Mouse (Mus musculus) liver, embryonic 14.5 days (tissue): ENCODE data around the gene Aip. TPM values are rescaled to one million over a fixed set of nuclear protein-coding genes. Genes with fewer than 3 reads are reported as not detected.
A peak's percentile ranks its signal among the peaks of the same experiment; 100 is the strongest.

ENCODE experiments used
- ATAC-seq: fragments of 200-750 bp; cut with Nextera tagmentation; 2 replicates; pipeline ENCODE4 v1.8.0; 2017; ENCODE audit warnings: moderate number of reproducible peaks, mild to moderate bottlenecking, moderate library complexity; ENCODE audit not compliant: insufficient read depth
- DNase-seq, 3 experiments: peaks; one replicate each; pipeline ENCODE4 v3.0.0-alpha.2; 2012 to 2013; ENCODE audit warnings: low read depth in 3 of 3, low spot score in 3 of 3
- H3K27ac ChIP-seq: fragments of 300-500 bp; sonication (generic); 2 replicates; pipeline ENCODE4 v1.5.1; 2014; ENCODE audit warnings: moderate library complexity, mild to moderate bottlenecking, control low read depth, inconsistent platforms
- H3K27me3 ChIP-seq: fragments of 300-500 bp; sonication (generic); 2 replicates; pipeline ENCODE4 v1.6.1; 2014; ENCODE audit warnings: mild to moderate bottlenecking, low read length, moderate library complexity; ENCODE audit not compliant: control insufficient read depth, insufficient read depth
- H3K36me3 ChIP-seq: fragments of 300-500 bp; sonication (generic); replicated peaks from 2 replicates; pipeline ENCODE4 v1.6.1; 2014; ENCODE audit warnings: low read depth; ENCODE audit not compliant: control insufficient read depth, insufficient read depth
- H3K4me1 ChIP-seq, 2 experiments: fragments of 200-500 bp in 1 of 2; fragments of 300-500 bp in 1 of 2; sonication (generic) in 1 of 2; replicated peaks; 2 replicates each; pipeline ENCODE4 v1.6.1; 2012 to 2014; ENCODE audit warnings: antibody characterized with exemption in 1 of 2, inconsistent platforms in 1 of 2, low read length in 1 of 2; ENCODE audit not compliant: control insufficient read depth in 2 of 2, insufficient read depth in 2 of 2
- H3K4me2 ChIP-seq: fragments of 300-500 bp; sonication (generic); 2 replicates; pipeline ENCODE4 v1.6.1; 2014; ENCODE audit warnings: low read depth, mild to moderate bottlenecking, control low read depth, moderate library complexity
- H3K4me3 ChIP-seq, 2 experiments: fragments of 200-500 bp in 1 of 2; fragments of 300-500 bp in 1 of 2; sonication (generic) in 1 of 2; 2 replicates each; pipeline ENCODE4 v1.5.1; 2012 to 2014; ENCODE audit warnings: low read depth in 2 of 2, low read length in 2 of 2, mild to moderate bottlenecking in 2 of 2, control low read depth in 1 of 2, inconsistent platforms in 1 of 2, moderate library complexity in 1 of 2; ENCODE audit not compliant: insufficient read depth in 1 of 2
- H3K9ac ChIP-seq: fragments of 300-500 bp; sonication (generic); replicated peaks from 2 replicates; pipeline ENCODE4 v1.6.1; 2014; ENCODE audit warnings: mild to moderate bottlenecking, control low read depth, moderate library complexity
- H3K9me3 ChIP-seq: fragments of 300-500 bp; sonication (generic); 2 replicates; pipeline ENCODE4 v1.6.1; 2016; ENCODE audit warnings: low read length, mixed read lengths; ENCODE audit not compliant: control insufficient read depth
- CTCF ChIP-seq: IDR thresholded peaks from 2 replicates; pipeline ENCODE4 v1.5.1; 2016; ENCODE audit warnings: antibody characterized with exemption, low read depth, control low read depth
- EP300 ChIP-seq: IDR thresholded peaks from 2 replicates; pipeline ENCODE4 v1.6.1; 2016; ENCODE audit warnings: antibody characterized with exemption, low read depth
- WGBS: fragments of 180-500 bp; shearing (Covaris S2); extraction: QIAGEN DNeasy Blood & Tissue Kit; methylation state at CpG from one replicate; pipeline ENCODE4 v1.1.7; 2014; ENCODE audit not compliant: insufficient replicate concordance; 5-methylcytosine and 5-hydroxymethylcytosine counted together
- polyA plus RNA-seq, 2 experiments: library from polyadenylated mRNA; depleted of rRNA in 1 of 2; stranded (reverse) in 1 of 2; unstranded in 1 of 2; fragments of >200 nt; fragmentation: Nextera tagmentation in 1 of 2; extraction: Ambion mirVana in 1 of 2; gene quantifications; 2 replicates each; pipeline versions ENCODE4 v1.2.1 to v1.2.3; 2012 to 2014

Gene Aip
- polyA plus RNA-seq, 2 experiments = 29.4 to 33.2 TPM

DNA sequence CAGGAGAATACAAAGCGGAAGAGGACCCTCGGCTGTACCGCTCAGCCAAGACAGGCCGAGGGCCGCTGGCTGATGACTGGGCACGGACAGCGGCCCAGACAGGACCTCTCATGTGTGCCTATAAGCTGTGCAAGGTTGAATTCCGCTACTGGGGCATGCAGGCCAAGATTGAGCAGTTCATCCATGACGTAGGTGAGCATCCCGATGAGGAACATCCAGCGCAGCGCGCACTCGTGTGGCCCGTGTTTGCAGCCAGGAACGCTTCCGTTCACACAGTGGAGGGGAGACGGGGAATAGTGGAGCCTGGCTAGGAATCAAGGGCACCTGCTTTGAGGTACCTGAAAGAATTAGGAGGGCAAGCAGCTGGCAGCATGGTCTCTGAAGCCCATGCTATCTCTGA is 22.4 kb downstream of the Aip start:
- Histone ChIP-seq H3K27me3 (peaks cover 28% of the 10 kb centered on the region), H3K9me3 (no peaks in the 10 kb centered on the region), H3K27ac (no peak overlapping the region), H3K4me3 (no peak overlapping the region), H3K4me1 (peaks cover 12 to 14% of the 10 kb centered on the region in 2 experiments), H3K4me2 (no peak overlapping the region), H3K36me3 (no peaks in the 10 kb centered on the region), H3K9ac (no peak overlapping the region)
- TF ChIP-seq EP300 = no peak
- no peak for TF ChIP-seq CTCF
- WGBS = 90% methylated on average over 18 of the region's 18 CpGs
- DNase-seq (no peak), ATAC-seq (no peak)

DNA sequence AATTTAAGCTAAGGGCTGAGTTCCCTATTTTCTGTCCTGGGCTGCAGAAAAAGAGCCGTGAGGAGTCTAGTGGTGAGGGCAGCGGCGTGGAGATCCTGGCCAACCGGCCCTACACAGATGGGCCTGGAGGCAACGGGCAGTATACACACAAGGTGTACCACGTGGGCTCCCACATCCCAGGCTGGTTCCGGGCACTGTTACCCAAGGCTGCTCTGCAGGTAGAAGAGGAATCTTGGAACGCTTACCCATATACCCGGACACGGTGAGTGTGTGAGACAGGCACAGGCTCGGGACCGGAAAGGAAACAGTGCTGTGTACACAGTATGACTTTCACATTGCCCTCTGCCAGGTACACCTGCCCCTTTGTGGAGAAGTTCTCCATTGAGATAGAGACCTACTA is 23.0 kb downstream of the Aip start:
- Histone ChIP-seq H3K4me2 (no peak overlapping the region), H3K4me3 (no peak overlapping the region), H3K27ac (no peak overlapping the region), H3K9ac (no peak overlapping the region), H3K4me1 (peaks cover 18 to 21% of the 10 kb centered on the region in 2 experiments), H3K27me3 (peaks cover 28% of the 10 kb centered on the region), H3K36me3 (no peaks in the 10 kb centered on the region), H3K9me3 (no peaks in the 10 kb centered on the region)
- ATAC-seq (no peak), DNase-seq (no peak)
- no peak for TF ChIP-seq CTCF
- no peak for TF ChIP-seq EP300
- WGBS = 82% methylated on average over 12 of the region's 12 CpGs

DNA sequence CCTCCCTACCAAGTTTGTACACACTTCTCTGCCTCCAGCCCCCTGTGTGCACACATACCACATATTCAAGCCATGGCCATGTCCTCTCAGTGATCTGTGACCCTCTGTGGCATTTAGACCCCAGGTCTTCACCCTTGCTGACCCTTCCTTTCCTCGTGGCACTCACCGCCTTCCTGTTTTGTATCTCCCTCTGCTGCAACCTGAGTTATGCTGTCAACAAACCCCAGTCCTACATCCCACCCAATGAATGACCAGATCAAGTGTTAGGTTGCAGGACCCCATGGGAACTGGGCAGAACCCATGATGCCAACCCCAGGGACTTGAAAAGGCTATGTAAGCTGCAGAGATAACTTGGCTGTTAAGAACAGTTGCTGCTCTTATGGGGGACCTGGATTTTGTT is 23.6 kb downstream of the Aip start:
- TF ChIP-seq CTCF = no peak
- no peak for TF ChIP-seq EP300
- WGBS = 61% methylated on average over 2 of the region's 2 CpGs
- DNase-seq = no peak
- Histone ChIP-seq H3K27ac (no peak overlapping the region), H3K4me1 (peaks cover 19 to 22% of the 10 kb centered on the region in 2 experiments), H3K27me3 (peaks cover 28% of the 10 kb centered on the region), H3K4me2 (no peak overlapping the region), H3K9ac (no peak overlapping the region), H3K36me3 (no peaks in the 10 kb centered on the region), H3K9me3 (no peaks in the 10 kb centered on the region), H3K4me3 (no peak overlapping the region)
- ATAC-seq = no peak

DNA sequence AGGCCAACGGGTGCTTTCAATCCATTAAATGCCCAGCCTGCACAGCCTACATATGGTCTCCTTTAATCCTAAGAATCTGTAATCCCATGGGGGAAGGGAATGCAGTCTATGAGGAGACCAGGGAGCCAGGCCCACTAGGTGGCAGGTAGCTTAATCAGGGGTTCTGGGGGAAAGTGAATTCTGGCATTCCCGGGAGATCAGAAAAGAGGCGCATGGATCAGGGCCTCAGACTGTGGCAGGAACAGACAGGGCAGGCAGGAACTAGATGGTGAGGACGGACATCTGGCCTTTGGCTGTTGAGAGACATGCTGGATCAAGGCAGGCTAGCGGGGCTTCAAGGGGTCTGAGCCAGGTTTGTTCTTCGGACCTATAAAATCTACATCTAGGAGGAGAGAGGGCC is 24.2 kb downstream of the Aip start:
- DNase-seq (no peak), ATAC-seq (no peak)
- Histone ChIP-seq H3K36me3 (no peaks in the 10 kb centered on the region), H3K4me2 (no peak overlapping the region), H3K4me3 (no peak overlapping the region), H3K9me3 (no peaks in the 10 kb centered on the region), H3K4me1 (peaks cover 21 to 23% of the 10 kb centered on the region in 2 experiments), H3K9ac (no peak overlapping the region), H3K27me3 (peaks cover 28% of the 10 kb centered on the region), H3K27ac (no peak overlapping the region)
- WGBS = 83% methylated on average over 6 of the region's 6 CpGs
- TF ChIP-seq CTCF = no peak

DNA sequence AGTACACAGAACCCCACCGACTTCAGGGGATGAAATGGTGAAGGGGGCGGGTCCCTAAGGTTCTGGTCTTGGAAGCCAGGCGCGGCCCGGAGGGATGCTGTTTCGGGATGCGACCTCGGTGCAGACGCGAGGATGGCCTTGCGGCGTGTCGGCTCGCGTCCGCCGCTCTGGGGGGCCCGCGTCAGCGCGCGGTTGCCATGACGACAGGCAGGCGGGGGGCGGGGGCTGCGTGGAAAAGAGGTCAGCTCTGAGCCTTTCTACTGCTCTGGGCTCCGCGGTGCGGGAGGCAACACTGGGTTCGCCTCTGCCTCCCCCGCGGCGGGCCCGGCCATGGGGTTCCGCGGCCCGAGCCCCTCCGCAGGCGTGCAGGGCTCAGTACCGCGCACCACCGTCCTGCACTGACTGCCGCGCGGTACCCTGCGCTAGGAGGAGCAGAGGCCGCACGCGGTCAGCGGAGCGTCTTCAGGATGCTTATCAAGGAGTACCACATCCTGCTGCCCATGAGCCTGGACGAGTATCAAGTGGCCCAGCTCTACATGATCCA is 24.9 kb downstream of the Aip start:
- Histone ChIP-seq H3K27ac (no peak overlapping the region), H3K4me2 (peak overlapping the region; percentile 90), H3K4me3 (peak overlapping the region; percentile 55 to 58), H3K4me1 (peaks cover 24 to 29% of the 10 kb centered on the region in 2 experiments), H3K36me3 (no peaks in the 10 kb centered on the region), H3K27me3 (peaks cover 28% of the 10 kb centered on the region), H3K9me3 (no peaks in the 10 kb centered on the region), H3K9ac (no peak overlapping the region)
- ATAC-seq = no peak
- DNase-seq = no peak
- 2% methylated on average over 52 of the region's 52 CpGs for WGBS
- TF ChIP-seq CTCF (no peak), EP300 (no peak)
